Mouse (Mus musculus) lung, postnatal 4 days (tissue): ENCODE measurements at regions not wholly inside any gene's neighbourhood (a gene's known extent, or its start where the extent isn't known, plus 50 kb on each side); places are given as distances from the start of the nearest gene placed in this dataset.

Experiments
- DNase-seq, 2 experiments: peaks; one replicate each; pipeline ENCODE4 v3.0.0; 2021

DNA sequence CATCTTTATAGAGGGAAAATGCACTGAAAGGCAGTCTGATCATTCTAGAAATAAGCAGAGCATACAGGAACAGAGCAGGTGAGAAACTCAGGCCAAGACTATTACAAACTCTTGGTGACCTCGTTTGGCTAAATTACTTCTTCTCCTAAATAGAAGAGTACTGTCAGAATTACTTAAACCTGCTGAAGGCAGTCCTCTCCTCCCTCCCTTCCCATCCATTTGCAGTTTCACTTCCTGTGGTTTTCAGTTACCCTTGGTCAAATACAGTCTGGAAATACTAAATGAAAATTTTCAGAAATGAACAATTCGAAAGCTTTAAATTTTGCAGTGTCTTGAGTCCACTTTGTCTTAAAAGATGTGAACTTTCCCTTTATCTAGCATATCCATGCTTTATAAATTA, 135.8 kb downstream of the Rnd3 start:
- DNase-seq: no peak

DNA sequence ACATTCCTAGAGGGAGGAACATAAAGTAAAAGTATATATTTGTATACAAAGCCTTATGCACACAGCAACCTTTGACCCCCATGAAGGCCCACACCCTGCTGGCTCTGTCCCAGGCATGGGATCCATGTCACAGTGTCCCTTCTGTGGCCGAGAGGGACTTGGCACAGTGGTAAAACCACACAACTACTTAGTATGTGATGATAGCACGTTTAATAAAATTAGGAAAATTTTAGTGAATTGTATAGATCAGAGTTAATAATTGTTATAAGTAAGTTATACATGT, 140.7 kb downstream of the Rnd3 start:
- no peak for DNase-seq

DNA sequence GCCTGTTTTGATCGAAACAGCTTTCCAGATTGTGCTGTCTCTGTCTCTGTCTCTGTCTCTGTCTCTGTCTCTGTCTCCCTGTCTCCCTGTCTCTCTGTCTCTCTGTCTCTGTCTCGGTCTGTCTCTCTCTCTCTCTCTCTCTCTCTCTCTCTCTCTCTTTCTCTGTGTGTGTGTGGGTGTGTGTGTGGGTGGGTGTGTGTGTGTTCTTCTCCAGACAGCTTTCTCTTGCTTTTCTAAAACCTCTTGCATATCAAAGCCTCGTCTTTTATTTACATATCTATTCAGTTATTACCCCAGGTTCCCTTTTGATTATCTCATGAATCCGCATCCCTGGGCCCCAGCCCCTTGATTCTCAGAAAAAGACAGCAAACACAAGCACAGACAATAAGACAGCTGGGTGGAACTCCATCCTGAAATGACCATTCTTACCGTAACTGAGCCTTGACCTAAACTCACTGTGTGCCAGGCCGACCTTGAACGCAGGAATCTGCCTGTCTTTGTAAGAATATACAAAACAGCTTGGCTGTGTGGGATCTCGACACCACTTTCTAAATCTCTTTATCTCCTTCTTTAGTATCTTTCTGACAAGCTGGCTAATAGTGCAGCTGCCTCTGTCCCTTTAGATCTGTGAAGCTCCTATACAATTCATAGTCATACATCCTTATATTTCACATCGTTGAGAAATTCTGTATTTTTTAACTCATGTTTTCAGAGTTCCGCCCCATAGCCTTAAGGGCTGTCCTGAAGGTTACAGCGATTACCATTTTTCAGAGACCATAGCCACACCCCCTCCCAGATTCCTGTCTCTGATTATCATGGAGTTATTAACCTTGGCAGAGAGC, 141.3 kb downstream of the Rnd3 start:
- DNase-seq: no peak

DNA sequence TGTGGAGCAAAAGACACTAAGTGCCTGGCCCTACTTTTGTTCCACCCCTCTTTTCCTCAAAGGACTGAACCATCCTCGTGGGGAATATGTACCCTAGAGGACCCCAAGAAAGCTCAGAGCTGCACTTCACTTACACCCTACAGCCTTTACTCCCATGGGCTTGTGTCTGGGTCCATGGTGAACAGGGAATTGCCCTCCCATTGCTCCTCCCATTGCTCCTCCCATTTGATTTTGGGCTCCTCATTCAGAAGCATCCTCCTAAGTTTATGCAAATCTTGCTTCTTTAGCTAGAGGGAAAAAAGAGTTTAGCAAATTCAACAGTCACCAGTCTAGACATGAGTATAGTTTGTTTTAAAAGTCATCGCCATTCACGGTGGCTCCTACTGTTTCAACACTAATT, 142.1 kb downstream of the Rnd3 start:
- no peak for DNase-seq

- DNase-seq: no peak
Observed at GRCm38 (mm10) chr2:51001548-51001947, 147.4 kb downstream of the Rnd3 start.

- DNase-seq: no peak
Observed at GRCm38 (mm10) chr2:50983883-50984410, 165.0 kb downstream of the Rnd3 start.

DNA sequence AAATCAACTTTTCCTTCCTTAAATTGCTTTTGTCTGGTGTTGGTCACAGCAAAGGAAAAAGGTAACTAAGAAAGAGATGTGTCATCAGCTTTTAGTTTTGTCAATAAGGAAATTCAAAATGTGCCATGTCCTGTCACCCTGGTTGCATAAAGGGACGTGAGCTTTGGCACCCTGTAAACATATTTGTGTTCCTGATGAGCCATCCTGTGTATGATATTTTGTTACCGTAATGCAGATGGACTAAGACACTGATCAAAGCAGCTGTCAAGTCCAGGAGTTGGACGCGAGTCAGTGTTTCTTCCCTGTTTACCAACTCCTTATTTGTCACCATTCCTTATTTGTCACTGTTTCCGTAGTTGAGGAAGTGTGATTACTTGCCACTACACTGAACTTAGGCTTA, 166.3 kb downstream of the Rnd3 start:
- DNase-seq: no peak

DNA sequence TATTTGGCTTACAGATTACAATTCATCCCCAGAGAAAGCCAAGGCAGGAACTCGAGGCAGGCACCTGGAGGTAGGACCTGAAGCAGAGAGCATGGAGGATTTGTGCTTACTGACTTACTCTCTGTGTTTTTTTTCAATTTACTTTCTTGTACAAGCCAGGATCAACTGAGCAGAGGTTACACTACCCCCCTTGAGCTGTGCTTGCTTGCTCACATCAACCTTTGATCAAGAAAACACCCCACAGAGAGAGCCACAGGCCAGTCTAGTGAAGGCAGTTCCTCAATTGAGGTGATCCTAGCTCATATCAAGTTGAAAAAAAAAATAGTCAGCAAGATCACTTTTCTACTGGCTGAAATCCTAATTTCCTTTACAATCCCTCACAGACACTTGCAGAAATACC, 170.6 kb downstream of the Rnd3 start:
- DNase-seq: no peak

GRCm38 (mm10) chr2:50971131-50971825, 177.6 kb downstream of the Rnd3 start:
- DNase-seq: peak; percentile 5 to 26

DNA sequence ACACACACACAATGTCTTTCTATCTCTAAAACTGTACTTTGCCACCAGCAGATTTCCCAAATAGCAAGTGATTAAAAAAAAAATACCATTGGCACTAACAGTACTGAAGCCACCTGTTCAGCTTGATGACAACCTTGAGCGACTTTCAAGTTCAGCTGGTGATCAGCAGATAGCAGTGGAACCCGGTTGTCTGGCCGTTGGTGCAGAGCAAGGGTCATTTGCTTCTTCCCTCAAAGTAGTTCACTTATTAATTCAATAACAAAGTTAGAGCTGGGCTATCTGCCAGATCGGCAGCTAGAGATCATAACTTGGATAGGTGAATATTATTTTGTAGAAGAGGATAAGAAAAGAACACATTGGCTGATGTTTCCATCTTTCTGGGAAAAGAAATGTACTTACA, 180.5 kb downstream of the Rnd3 start:
- no peak for DNase-seq

- no peak for DNase-seq
Observed at GRCm38 (mm10) chr2:50967826-50968225, 181.1 kb downstream of the Rnd3 start.

DNA sequence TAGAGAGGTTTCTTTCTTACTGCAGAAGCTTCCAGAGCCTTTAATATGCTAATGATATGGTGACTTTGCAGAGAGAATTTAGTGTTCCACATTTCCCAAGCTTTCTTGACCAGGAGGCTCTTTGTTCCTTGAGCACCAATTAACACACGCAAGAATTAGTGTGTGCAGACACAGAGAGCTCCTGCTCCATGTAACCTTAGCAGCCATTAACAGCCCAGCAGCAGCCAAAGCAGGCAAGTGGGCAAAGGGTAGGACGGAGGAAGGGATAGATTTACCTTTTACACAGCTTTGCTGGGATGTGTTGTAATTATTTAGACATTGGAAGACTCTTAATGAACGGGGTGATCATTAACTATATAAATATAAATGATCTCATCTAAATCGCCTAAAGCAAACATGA, 181.8 kb downstream of the Rnd3 start:
- no peak for DNase-seq

- DNase-seq: no peak
Observed at GRCm38 (mm10) chr2:50965485-50966017, 183.4 kb downstream of the Rnd3 start.

DNA sequence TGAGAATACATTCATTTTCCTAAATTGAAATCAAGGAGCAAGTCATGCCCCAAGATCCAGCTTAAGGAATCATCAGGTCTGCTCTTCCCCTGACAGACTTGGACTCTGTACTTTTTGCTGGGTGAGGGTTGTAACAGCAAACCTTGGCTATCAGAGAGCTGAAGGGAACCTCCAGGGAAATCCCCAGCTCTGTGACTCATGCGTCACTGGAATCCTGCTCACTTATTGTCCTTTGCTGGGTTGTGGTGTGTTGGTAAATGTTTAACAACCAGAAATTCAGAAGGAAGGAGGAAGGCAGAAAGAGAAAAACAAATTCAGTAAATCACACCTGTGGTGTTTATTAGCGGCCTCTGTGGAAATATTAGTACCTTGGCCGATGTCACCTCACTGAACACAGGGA, 184.8 kb downstream of the Rnd3 start:
- no peak for DNase-seq

DNA sequence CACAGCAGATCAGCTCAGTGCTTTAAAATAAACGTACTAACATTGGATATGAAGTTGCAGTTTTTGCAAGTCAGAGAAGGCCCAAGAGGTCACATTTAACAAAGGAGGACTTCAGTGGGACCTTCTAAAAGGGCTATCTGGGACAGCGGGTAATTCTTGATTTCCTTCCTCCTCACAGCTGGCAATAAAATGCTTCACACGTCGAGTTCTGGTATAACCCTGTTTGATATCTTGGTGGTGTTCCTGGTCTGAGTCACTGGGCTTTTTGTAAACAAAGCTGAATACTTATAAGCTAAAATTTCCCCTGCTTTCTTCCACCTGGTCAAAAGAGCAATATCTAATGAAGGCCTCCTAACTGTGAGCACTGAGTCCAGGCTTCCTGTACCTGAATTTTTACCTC, 187.9 kb downstream of the Rnd3 start:
- DNase-seq: no peak

DNA sequence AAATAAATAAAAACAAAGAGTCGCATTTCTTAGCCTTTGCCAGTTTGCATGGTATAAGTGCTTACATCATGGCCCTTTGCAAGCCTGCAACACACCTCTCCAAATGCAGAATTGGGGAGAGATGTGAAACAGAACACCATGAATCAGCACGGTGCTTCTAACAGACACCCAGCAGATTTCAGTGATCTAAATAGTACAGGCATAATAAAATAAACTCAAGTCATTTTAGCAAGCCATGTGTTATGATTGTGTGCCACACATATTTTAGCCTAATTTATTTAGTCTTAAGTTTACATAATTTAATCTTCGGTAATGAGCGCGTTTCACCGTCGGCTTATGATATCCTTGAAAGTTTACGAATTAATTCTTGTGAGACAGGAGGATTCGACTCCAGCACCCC, 189.6 kb downstream of the Rnd3 start:
- no peak for DNase-seq

DNA sequence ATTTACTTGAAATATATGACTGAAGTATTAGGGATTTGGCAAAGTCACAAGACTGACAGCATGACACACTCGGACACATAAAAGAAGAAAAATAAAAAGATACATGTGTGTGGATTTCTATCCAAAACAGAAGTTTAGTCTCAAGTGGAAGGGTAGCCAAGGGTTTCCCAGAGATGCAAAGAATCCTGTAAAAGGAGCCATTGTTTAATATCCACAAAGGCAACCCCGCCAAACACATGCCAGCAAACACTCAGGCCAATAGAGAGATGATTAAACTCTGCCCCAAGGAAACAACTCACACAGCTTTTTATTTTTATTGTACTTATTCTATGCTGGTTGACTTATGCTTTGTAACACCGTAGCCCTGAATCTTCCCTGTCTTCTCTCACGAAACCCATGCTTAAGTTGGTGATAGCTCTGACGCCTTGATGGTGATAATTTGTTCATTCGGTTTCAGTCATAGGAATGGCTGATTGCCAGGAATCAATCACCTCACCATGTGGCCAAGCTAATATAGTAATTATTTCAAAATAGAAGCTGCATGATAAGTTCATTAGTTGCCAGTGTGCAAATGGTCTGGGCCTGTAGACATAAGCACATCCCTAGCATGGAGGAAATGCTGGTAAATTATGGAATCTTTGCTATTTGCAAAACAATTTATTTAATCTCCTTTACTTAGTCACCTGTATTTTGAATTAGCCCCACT, 194.4 kb downstream of the Rnd3 start:
- DNase-seq: no peak

- DNase-seq: no peak
Observed at GRCm38 (mm10) chr2:50951027-50951426, 197.9 kb downstream of the Rnd3 start.

GRCm38 (mm10) chr2:50949717-50950116, 199.2 kb downstream of the Rnd3 start:
- no peak for DNase-seq

DNA sequence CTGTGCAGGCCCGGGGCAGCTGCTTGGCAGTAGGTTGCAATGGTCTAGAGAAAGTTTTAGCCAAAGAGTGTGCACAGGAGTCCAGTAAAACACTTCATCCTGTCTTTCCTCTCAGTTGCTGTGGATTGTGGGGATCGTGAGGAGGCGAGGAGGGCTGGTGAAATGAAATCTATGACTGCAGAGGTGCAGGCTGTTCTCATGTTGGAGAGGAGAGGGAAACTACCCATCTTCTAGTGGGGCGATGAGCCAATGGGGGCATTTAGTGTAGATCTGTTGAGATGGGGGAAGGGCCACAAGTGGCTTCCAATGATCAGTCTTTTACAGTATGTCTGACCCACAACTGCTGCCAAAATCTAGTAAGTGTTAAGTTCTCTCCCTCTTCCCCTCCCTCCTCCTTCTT, 203.4 kb downstream of the Rnd3 start:
- no peak for DNase-seq

GRCm38 (mm10) chr2:50943180-50943579, 205.7 kb downstream of the Rnd3 start:
- DNase-seq: peak; percentile 37 to 63

- no peak for DNase-seq
Observed at GRCm38 (mm10) chr2:50942741-50943140, 206.2 kb downstream of the Rnd3 start.

DNA sequence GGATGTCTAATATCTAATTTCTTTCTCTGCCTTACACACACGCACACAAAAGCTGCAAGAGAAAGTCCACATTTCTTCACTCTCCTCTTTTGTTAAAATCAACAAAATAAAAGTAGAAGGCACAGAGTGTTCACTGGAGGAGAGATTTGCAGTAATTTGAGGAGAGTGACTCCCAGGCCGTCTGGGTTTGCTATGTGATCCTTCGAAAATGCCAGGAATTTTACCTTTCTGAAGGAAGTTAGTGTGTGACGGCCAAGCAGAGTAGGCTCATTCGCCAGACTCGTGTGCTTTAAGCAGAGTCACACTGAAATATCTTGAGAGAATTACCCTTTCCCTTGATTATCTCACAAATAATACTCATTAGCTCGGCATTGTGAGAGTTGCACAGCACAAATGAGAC, 216.0 kb downstream of the Rnd3 start:
- no peak for DNase-seq

DNA sequence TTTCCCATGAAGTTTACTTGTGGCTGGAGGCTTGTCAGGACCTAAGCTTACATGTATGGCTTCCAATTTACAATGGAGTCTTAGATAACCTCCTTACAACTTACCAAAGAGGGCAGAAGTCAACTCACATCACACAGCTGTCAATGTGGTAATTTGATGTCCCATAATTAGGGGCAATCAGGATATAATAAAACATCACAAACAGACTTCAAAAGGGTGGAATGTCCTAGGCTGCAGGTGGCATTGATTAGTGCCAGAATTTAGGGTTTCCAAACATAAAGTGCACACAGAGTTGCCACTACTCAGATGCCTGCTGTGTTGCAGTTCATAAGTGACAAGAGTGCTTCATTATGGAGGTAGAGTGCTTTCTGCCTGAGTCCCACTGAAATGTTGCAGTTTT, 227.9 kb downstream of the Rnd3 start:
- no peak for DNase-seq
